Mouse (Mus musculus): ENCODE results near the gene Guk1.

DNA sequence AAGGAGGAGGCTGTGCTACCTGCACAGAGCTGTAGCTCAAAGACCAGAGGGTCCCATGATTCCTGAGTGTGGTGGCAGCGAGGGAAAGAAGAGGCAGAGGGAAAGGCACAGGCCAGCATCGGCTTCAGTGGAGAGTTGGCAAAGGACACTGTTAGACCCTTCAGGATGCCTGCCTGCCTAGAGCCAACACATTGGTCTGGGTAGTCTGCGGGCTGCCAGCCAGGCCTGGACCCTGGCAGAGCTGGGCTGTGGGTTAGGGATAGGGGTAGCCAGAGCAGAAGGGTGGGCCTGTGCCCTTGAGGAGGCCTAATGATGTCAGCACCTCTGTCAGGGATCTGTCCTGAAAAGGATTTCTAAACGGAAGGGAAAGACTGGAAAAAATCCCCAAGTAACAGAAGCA lies 47.8 kb upstream of the Guk1 start:
- TF ChIP-seq POLR2A (IDR thresholded peaks at IDR 0.05; ENCODE audit: extremely low read depth, insufficient read depth, low read length) (no peak), CTCF (IDR thresholded peaks at IDR 0.05; ENCODE audit: extremely low read depth, insufficient read depth, low read length) (no peak)
